Mouse (Mus musculus) brain, embryonic 18.5 days (tissue): Measurements from ENCODE around the gene Rxrg.

Experiments
- DNase-seq: peaks from one replicate; pipeline ENCODE4 v3.0.0-alpha.2; 2012; ENCODE audit warnings: low read depth, low spot score

Rxrg gene

GRCm38 (mm10) chr1:167598255-167599081, at the start of gene Rxrg:
Rxrg (plus strand) TSS chr1:167598384.
- peak; percentile 42 for DNase-seq

GRCm38 (mm10) chr1:167549324-167549723, 48.9 kb upstream of the Rxrg start:
- DNase-seq, result no peak

GRCm38 (mm10) chr1:167551601-167552000, 46.6 kb upstream of the Rxrg start:
- no peak for DNase-seq

- DNase-seq, result no peak
Measured at GRCm38 (mm10) chr1:167553959-167554526, 44.1 kb upstream of the Rxrg start.

GRCm38 (mm10) chr1:167566571-167566970, 31.6 kb upstream of the Rxrg start:
- no peak for DNase-seq

- no peak for DNase-seq
Measured at GRCm38 (mm10) chr1:167579131-167579530, 19.1 kb upstream of the Rxrg start.

GRCm38 (mm10) chr1:167583195-167583594, 15.0 kb upstream of the Rxrg start:
- DNase-seq, result no peak

GRCm38 (mm10) chr1:167583888-167584287, 14.3 kb upstream of the Rxrg start:
- peak; percentile 32 for DNase-seq

- DNase-seq, result no peak
Measured at GRCm38 (mm10) chr1:167588747-167589558, 9.2 kb upstream of the Rxrg start.

- DNase-seq, result no peak
Measured at GRCm38 (mm10) chr1:167592175-167592574, 6.0 kb upstream of the Rxrg start.

- DNase-seq, result no peak
Measured at GRCm38 (mm10) chr1:167599211-167599735, 1.1 kb downstream of the Rxrg start.

- peak; percentile 76 for DNase-seq
Measured at GRCm38 (mm10) chr1:167608201-167608741, 10.1 kb downstream of the Rxrg start.

- no peak for DNase-seq
Measured at GRCm38 (mm10) chr1:167617131-167617530, 18.9 kb downstream of the Rxrg start.

GRCm38 (mm10) chr1:167617995-167618489, 19.9 kb downstream of the Rxrg start:
- DNase-seq, result no peak

- no peak for DNase-seq
Measured at GRCm38 (mm10) chr1:167620206-167620795, 22.1 kb downstream of the Rxrg start.

- DNase-seq, result no peak
Measured at GRCm38 (mm10) chr1:167625098-167625497, 26.9 kb downstream of the Rxrg start.

GRCm38 (mm10) chr1:167631765-167632164, 33.6 kb downstream of the Rxrg start:
- DNase-seq, result no peak

- no peak for DNase-seq
Measured at GRCm38 (mm10) chr1:167635702-167636101, 37.5 kb downstream of the Rxrg start.

GRCm38 (mm10) chr1:167636948-167637347, 38.8 kb downstream of the Rxrg start:
- peak; percentile 60 for DNase-seq

- no peak for DNase-seq
Measured at GRCm38 (mm10) chr1:167638053-167638452, 39.9 kb downstream of the Rxrg start.

- no peak for DNase-seq
Measured at GRCm38 (mm10) chr1:167638901-167639300, 40.7 kb downstream of the Rxrg start.
